Mouse (Mus musculus) limb, embryonic 14.5 days (tissue): ENCODE data around the gene Slc35e2. TPM values are rescaled to one million over a fixed set of nuclear protein-coding genes. Genes with fewer than 3 reads are reported as not detected.
A peak's percentile ranks its signal among the peaks of the same experiment; 100 is the strongest.

Source experiments
- ATAC-seq: fragments of 200-750 bp; cut with Nextera tagmentation; 2 replicates; pipeline ENCODE4 v1.8.0; 2017; ENCODE audit warnings: low read depth, moderate number of reproducible peaks, moderate TSS enrichment; ENCODE audit not compliant: low FRiP score
- DNase-seq: peaks from one replicate; pipeline ENCODE4 v3.0.0-alpha.2; 2015; ENCODE audit warnings: low spot score
- H3K27ac ChIP-seq: fragments of 300-500 bp; sonication (generic); replicated peaks from 2 replicates; pipeline ENCODE4 v1.5.1; 2014; ENCODE audit warnings: low read depth, mild to moderate bottlenecking, low read length, moderate library complexity, mixed read lengths
- H3K27me3 ChIP-seq: fragments of 300-500 bp; sonication (generic); 2 replicates; pipeline ENCODE4 v1.6.1; 2014; ENCODE audit warnings: low read length, mixed read lengths; ENCODE audit not compliant: control insufficient read depth, insufficient read depth
- H3K36me3 ChIP-seq: fragments of 300-500 bp; sonication (generic); 2 replicates; pipeline ENCODE4 v1.6.1; 2014; ENCODE audit warnings: mild to moderate bottlenecking, low read length, moderate library complexity, mixed read lengths; ENCODE audit not compliant: control insufficient read depth, insufficient read depth
- H3K4me1 ChIP-seq: fragments of 300-500 bp; sonication (generic); 2 replicates; pipeline ENCODE4 v1.6.1; 2014; ENCODE audit warnings: antibody characterized with exemption, low read length, mixed read lengths; ENCODE audit not compliant: control insufficient read depth, insufficient read depth
- H3K4me2 ChIP-seq: fragments of 300-500 bp; sonication (generic); replicated peaks from 2 replicates; pipeline ENCODE4 v1.6.1; 2014; ENCODE audit warnings: low read depth, mild to moderate bottlenecking, low read length, moderate library complexity; ENCODE audit not compliant: severe bottlenecking
- H3K4me3 ChIP-seq: fragments of 300-500 bp; sonication (generic); replicated peaks from 2 replicates; pipeline ENCODE4 v1.5.1; 2014; ENCODE audit warnings: low read length
- H3K9ac ChIP-seq: fragments of 300-500 bp; sonication (generic); 2 replicates; pipeline ENCODE4 v1.6.1; 2014; ENCODE audit warnings: mild to moderate bottlenecking, low read depth, low read length, moderate library complexity; ENCODE audit not compliant: severe bottlenecking
- H3K9me3 ChIP-seq: fragments of 300-500 bp; sonication (generic); 2 replicates; pipeline ENCODE4 v1.6.1; 2016; ENCODE audit warnings: low read length; ENCODE audit not compliant: control insufficient read depth
- POLR2A ChIP-seq: fragments of 200-500 bp; IDR thresholded peaks from 2 replicates; pipeline ENCODE4 v1.8.0; 2012; ENCODE audit warnings: inconsistent platforms, mild to moderate bottlenecking, moderate library complexity, borderline replicate concordance; ENCODE audit not compliant: insufficient read depth, insufficient read length; ENCODE audit errors: extremely low read depth
- WGBS: fragments of 180-500 bp; shearing (Covaris S2); extraction: QIAGEN DNeasy Blood & Tissue Kit; methylation state at CpG from one replicate; pipeline ENCODE4 v1.1.7; 2014; 5-methylcytosine and 5-hydroxymethylcytosine counted together
- polyA plus RNA-seq, 2 experiments: library from polyadenylated mRNA; depleted of rRNA in 1 of 2; stranded (reverse) in 1 of 2; unstranded in 1 of 2; fragments of >200 nt; fragmentation: Nextera tagmentation in 1 of 2; extraction: Ambion mirVana in 1 of 2; gene quantifications; 2 replicates each; pipeline versions ENCODE4 v1.2.1 to v1.2.3; 2012 to 2014

The Slc35e2 gene
- polyA plus RNA-seq, 2 experiments, result 8.5 to 10.9 TPM

GRCm38 (mm10) chr4:155599901-155600825 lies 1.1 kb upstream of the Slc35e2 start:
- ATAC-seq, result no peak
- TF ChIP-seq POLR2A, result no peak
- Histone ChIP-seq H3K36me3 (0 out of 2 replicates have a peak, but pooled peaks cover 5% of the 10 kb centered on the region), H3K27ac (peak overlapping the region; percentile 99; the same call in 1 of the 2 replicates), H3K27me3 (no peaks in the 10 kb centered on the region), H3K4me1 (peaks cover 11% of the 10 kb centered on the region; the same call in 1 of the 2 replicates), H3K4me3 (peak overlapping the region; percentile 85), H3K4me2 (peak overlapping the region; percentile 79), H3K9me3 (no peaks in the 10 kb centered on the region), H3K9ac (no peak overlapping the region; the same call in 1 of the 2 replicates)
- no peak for DNase-seq
- 90% methylated on average over 10 of the region's 11 CpGs for WGBS

- peak; percentile 10 for ATAC-seq
- H3K9ac ChIP-seq, result peak overlapping the region; percentile 93
These were observed 811 bp downstream of the Slc35e2 start for GRCm38 (mm10) chr4:155601997-155602456.

GRCm38 (mm10) chr4:155602753-155603152 lies 1.5 kb downstream of the Slc35e2 start:
- no peak for TF ChIP-seq POLR2A
- 89% methylated on average over 1 of the region's 1 CpGs for WGBS
- no peaks in the 10 kb centered on the region for H3K27me3 ChIP-seq
- H3K9ac ChIP-seq, result peak overlapping the region; percentile 93
- H3K27ac ChIP-seq, result no peak overlapping the region
- H3K4me2 ChIP-seq, result peak overlapping the region; percentile 79
- DNase-seq, result no peak
- no peak for ATAC-seq
- H3K4me1 ChIP-seq, result peaks cover 11% of the 10 kb centered on the region; the same call in 1 of the 2 replicates
- H3K4me3 ChIP-seq, result peak overlapping the region; percentile 85
- no peaks in the 10 kb centered on the region for H3K9me3 ChIP-seq
- H3K36me3 ChIP-seq, result 0 out of 2 replicates have a peak, but pooled peaks cover 9% of the 10 kb centered on the region

More at GRCm38 (mm10) chr4:155601997-155602456, 811 bp downstream of the Slc35e2 start:
- no peak for TF ChIP-seq POLR2A
- Histone ChIP-seq H3K9me3 (no peaks in the 10 kb centered on the region), H3K27ac (peak overlapping the region; percentile 99), H3K4me2 (peak overlapping the region; percentile 79), H3K4me3 (peak overlapping the region; percentile 85), H3K27me3 (no peaks in the 10 kb centered on the region), H3K36me3 (0 out of 2 replicates have a peak, but pooled peaks cover 9% of the 10 kb centered on the region), H3K4me1 (peaks cover 11% of the 10 kb centered on the region; the same call in 1 of the 2 replicates)
- no peak for DNase-seq
- WGBS, result 4% methylated on average over 23 of the region's 31 CpGs

- Histone ChIP-seq H3K9ac (no peak overlapping the region), H3K36me3 (0 out of 2 replicates have a peak, but pooled peaks cover 9% of the 10 kb centered on the region), H3K27ac (no peak overlapping the region), H3K27me3 (no peaks in the 10 kb centered on the region), H3K4me3 (no peak overlapping the region), H3K4me2 (no peak overlapping the region), H3K4me1 (peaks cover 11% of the 10 kb centered on the region; the same call in 1 of the 2 replicates), H3K9me3 (no peaks in the 10 kb centered on the region)
- no peak for TF ChIP-seq POLR2A
- no peak for DNase-seq
- WGBS, result 96% methylated on average over 6 of the region's 6 CpGs
- ATAC-seq, result no peak
These were observed 2.6 kb downstream of the Slc35e2 start for GRCm38 (mm10) chr4:155603801-155604200.

GRCm38 (mm10) chr4:155605132-155605531 lies 3.9 kb downstream of the Slc35e2 start:
- no peak overlapping the region for H3K4me2 ChIP-seq
- peaks cover 16% of the 10 kb centered on the region for H3K36me3 ChIP-seq
- peaks cover 11% of the 10 kb centered on the region; the same call in 1 of the 2 replicates for H3K4me1 ChIP-seq
- H3K27me3 ChIP-seq, result no peaks in the 10 kb centered on the region
- H3K9ac ChIP-seq, result no peak overlapping the region
- H3K4me3 ChIP-seq, result no peak overlapping the region
- 92% methylated on average over 4 of the region's 4 CpGs for WGBS
- no peaks in the 10 kb centered on the region for H3K9me3 ChIP-seq
- no peak for DNase-seq
- no peak for TF ChIP-seq POLR2A
- no peak for ATAC-seq
- no peak overlapping the region for H3K27ac ChIP-seq
